Mouse (Mus musculus) adrenal gland, adult (tissue): ENCODE results near the gene Gm20388.

Experiments used
- DNase-seq, 2 experiments: peaks; one replicate each; pipeline ENCODE4 v3.0.0; 2022 to 2023; ENCODE audit warnings: low spot score in 1 of 2; ENCODE audit not compliant: inconsistent age in 2 of 2

The Gm20388 gene

GRCm38 (mm10) chr8:121200979-121201378 lies 1290.3 kb downstream of the Gm20388 start:
- DNase-seq, result peak; percentile 24 to 55

- DNase-seq, result no peak
Measured at GRCm38 (mm10) chr8:121201651-121202050, 1291.0 kb downstream of the Gm20388 start.

- no peak for DNase-seq
Measured at GRCm38 (mm10) chr8:121203612-121204376, 1293.2 kb downstream of the Gm20388 start.

GRCm38 (mm10) chr8:121207171-121207570 lies 1296.5 kb downstream of the Gm20388 start:
- peak in 1 of 2 experiments; percentile 41 for DNase-seq

GRCm38 (mm10) chr8:121210627-121211026 lies 1300.0 kb downstream of the Gm20388 start:
- no peak for DNase-seq

- DNase-seq, result peak in 1 of 2 experiments; percentile 55
Measured at GRCm38 (mm10) chr8:121213236-121213635, 1302.6 kb downstream of the Gm20388 start.

- DNase-seq, result no peak
Measured at GRCm38 (mm10) chr8:121213651-121214050, 1303.0 kb downstream of the Gm20388 start.

- no peak for DNase-seq
Measured at GRCm38 (mm10) chr8:121214975-121215374, 1304.3 kb downstream of the Gm20388 start.

GRCm38 (mm10) chr8:121216441-121216949 lies 1305.9 kb downstream of the Gm20388 start:
- peak; percentile 58 to 63 for DNase-seq

GRCm38 (mm10) chr8:121218486-121218885 lies 1307.8 kb downstream of the Gm20388 start:
- DNase-seq, result no peak

GRCm38 (mm10) chr8:121220103-121220899 lies 1309.7 kb downstream of the Gm20388 start:
- no peak for DNase-seq

- no peak for DNase-seq
Measured at GRCm38 (mm10) chr8:121224709-121225108, 1314.1 kb downstream of the Gm20388 start.

GRCm38 (mm10) chr8:121227756-121228155 lies 1317.1 kb downstream of the Gm20388 start:
- no peak for DNase-seq

- DNase-seq, result peak in 1 of 2 experiments; percentile 57
Measured at GRCm38 (mm10) chr8:121228892-121229291, 1318.3 kb downstream of the Gm20388 start.

GRCm38 (mm10) chr8:121229550-121229949 lies 1318.9 kb downstream of the Gm20388 start:
- no peak for DNase-seq

GRCm38 (mm10) chr8:121233196-121233595 lies 1322.6 kb downstream of the Gm20388 start:
- DNase-seq, result no peak

GRCm38 (mm10) chr8:121234915-121235314 lies 1324.3 kb downstream of the Gm20388 start:
- no peak for DNase-seq

- peak in 1 of 2 experiments; percentile 47 for DNase-seq
Measured at GRCm38 (mm10) chr8:121239640-121240039, 1329.0 kb downstream of the Gm20388 start.

- DNase-seq, result peak; percentile 93 to 96
Measured at GRCm38 (mm10) chr8:121241761-121242552, 1331.3 kb downstream of the Gm20388 start.

- peak; percentile 65 to 85 for DNase-seq
Measured at GRCm38 (mm10) chr8:121242671-121243070, 1332.0 kb downstream of the Gm20388 start.

GRCm38 (mm10) chr8:121248823-121249222 lies 1338.2 kb downstream of the Gm20388 start:
- peak; percentile 95 to 96 for DNase-seq
